Mouse (Mus musculus): ENCODE results near the gene Ifne.
"Not testable (repeated sequence)": the region's sequence is repeated elsewhere in the genome, so short reads cannot be mapped to it uniquely, and the experiment has no call there.

Gene Ifne

DNA sequence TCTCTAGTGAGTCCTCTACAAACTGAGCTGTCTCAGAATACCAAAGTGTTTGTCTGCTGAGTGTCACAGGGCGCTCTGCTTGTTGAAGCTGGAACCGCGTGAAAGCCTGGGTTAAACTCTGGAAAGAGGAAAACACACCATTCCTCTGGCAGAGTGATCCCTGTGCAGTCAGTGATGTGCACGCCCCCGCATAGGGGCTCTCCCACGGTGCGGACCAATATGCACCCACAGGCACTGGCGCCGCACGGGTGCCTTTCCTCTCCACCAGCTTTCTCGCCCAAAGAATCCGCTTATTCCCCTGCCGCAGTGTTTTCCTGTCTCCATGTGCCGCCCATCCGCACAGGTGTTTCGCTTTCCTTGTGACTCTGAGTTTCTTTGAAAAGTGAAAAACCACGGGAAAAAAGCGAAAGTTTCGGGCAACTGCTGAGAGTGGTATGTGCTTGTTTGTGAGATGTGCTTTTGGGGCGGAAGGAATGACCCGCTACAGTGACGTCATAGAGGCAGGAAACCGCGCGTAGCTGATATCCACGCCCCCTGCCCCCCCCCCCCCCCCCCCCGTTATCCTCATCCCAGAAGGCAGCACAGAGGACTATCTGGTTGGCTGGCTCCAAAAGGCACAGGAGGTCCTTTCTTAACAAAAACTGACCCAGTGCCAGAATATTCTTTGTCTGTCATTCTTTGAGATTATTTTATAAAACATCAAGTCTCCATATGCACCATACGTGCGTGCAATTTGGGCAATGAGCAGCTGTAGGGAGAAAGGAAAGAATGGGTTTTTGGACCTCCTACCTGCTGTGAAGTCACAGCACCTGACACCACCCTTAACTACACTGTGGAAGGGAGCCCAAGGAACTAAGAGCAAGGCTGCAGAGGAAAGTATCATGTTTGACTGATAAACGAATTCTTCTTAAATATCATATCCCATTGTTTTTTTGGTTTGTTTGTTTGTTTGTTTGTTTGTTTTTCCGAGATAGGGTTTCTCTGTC lies 11.8 kb downstream of the Ifne start:
- DNase-seq (ENCODE audit: low spot score in 2 of 2) = peak; percentile 34 to 36

DNA sequence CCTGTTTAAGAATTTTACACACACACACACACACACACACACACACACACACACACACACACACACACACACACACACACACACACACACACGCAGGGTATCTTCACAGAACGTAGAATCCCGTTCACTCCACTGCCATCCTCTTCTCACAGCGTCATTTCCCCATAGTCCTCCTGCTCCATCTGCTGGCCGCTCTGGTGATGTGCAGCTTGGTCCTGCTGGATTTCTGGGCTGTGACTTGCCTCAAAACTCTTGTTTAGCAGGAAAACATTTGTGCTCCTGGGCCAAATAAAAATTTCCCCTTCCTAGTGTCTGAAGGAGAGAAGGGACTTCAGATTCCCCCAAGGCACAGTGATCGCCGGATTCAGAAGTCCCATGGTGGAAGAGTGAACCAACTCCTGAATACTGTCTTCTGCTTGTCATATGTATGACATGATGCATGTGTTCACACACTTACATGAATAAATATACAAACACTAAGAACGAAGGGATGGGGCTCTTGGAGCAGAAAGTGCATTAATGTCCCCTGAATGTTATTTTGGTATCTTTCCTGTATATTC lies 12.6 kb downstream of the Ifne start:
- peak; percentile 68 to 83 for DNase-seq (ENCODE audit: low spot score in 2 of 2)

DNA sequence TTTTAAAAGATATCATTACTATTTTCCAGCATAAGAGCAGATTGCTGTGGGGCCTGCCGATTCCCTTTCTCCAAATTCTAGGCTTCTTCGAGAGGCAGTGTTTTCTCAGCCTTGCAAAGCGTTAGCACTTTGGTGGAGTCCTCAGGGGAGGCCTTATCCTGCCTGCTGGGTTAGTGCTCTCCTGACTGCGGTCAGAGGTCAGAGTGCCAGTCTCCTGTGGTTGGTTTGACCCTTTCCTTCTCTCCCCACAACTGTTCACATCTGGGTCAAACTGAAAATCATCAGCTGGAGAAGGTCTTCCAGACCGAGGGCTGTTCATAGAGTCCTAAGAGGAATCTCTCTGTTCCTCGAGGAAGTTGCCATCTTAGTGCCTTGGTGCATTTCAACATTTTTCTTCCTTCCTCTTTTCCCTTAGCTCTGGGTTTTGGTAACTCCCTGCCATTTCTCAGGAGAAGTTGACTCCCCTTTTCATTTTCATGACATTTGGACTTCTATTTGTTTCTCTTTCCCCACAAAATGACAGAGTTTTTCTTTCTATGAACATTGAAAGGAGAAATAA lies 14.9 kb downstream of the Ifne start:
- DNase-seq (ENCODE audit: low spot score in 2 of 2) = no peak

DNA sequence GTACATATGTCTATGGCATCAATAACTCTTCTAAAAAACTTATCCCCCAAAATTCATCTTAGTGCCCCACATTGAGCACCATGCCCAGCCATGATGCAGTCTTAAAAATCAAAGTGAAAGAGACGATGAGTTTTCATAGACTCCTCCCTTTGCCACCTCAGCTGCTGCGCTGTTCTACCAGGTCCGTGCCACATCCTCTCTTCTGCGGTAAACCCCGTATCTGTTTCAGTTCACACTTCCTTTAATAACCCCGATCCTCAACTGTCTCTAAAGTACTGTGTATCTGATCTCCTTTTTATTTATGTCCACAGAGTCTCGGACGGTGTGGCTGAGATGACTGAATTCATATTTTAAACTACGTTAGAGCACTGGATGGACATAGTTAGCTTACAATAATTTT lies 15.4 kb downstream of the Ifne start:
- peak in 1 of 2 experiments; percentile 58 for DNase-seq (ENCODE audit: low spot score in 2 of 2)

DNA sequence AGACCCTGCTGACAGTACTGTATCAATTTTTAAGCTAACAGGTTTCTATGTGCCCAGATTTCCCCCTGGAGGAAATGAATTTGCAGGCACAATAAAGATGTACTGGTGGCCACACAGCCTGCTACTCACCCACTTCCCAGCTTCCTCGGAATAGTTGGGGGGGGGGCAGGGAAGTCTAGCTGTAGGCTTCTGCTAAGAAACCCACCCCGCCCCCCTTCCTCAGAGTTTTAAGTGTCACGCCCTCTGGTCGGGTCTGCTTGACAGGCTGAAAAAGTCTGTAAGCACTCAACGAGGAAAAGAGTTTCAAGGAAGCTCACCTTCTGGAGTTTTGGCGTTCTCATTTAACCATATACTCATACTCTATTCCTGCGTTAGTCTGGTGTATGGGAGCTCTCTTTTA lies 16.7 kb downstream of the Ifne start:
- DNase-seq (ENCODE audit: low spot score in 2 of 2) = no peak

DNA sequence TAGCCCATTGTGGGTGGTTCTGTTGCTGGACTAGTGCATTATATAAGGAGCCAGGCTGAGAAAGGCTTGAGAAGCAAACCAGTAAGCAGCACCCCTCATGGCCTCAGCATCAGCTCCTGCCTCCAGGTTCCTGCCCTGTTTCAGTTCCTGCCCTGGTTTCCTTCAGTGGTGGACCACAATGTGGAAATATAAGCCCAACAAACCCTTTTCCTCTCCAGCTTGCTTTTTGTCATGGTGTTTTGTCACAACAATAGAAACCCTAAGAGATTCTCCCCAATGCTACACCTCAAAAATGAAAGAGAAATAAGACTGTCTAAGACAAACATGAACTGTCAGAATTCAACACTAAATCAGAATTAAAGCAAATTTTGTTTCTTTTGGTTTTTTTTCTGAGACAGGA lies 20.8 kb downstream of the Ifne start:
- DNase-seq (ENCODE audit: low spot score in 2 of 2) = no peak

DNA sequence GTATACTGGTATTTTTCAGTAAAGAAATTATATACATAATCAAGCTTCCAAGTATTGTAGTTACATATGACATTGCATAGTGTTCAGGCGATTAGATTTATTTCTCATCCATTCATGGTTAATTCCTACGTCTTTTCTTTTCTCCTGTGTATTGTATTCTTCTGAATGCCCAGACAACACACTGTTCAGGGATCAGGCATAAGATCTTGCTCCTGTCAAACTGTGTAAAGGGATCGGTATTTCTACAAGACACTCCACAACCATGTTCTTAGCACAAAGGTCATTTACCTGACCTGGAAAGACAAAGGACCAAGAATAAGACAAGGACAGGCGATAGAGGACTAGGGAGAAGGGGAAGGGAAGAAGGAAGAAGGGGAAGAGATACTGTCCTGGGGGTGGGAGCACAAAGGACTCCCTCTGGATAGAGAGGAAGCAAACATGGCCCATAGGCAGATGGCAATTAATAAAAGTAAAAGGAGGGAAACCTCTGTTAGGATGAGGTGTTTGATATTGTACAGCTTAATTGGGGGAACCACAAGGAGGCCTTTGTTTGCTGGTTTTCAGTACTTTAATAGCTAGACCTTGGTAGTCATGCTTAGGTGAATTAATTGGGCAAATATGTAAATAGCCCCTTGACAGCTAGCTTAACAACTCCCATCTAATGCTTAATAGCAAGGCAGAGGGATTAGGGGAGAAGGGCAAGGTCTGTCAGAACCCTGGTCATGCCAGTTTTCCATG lies 28.8 kb downstream of the Ifne start:
- no peak for DNase-seq (ENCODE audit: low spot score in 2 of 2)

DNA sequence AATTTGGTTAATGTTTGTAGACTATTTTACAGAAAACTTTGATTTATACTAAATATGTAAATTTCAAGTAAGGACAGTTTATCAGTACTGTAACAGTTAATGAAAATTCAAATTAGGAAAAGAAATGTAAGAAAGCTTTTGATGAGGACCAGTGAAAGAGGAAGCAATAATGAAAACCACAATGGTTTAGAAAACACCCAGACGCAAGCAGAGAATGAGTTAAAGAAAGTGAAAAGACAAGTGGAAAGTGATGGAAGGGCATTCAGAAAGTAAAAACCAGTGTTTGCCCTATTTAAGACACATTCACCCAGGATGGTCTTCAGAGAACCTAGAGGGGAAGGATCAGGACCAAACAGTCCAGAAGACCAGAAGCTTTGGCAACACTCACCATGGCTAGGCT lies 30.3 kb downstream of the Ifne start, which contains the start of gene Ifna1:
Gene Ifna1 (plus strand): TSS at position 390 of the 400 bp plus-strand sequence.
- DNase-seq (ENCODE audit: low spot score in 2 of 2) = no peak

DNA sequence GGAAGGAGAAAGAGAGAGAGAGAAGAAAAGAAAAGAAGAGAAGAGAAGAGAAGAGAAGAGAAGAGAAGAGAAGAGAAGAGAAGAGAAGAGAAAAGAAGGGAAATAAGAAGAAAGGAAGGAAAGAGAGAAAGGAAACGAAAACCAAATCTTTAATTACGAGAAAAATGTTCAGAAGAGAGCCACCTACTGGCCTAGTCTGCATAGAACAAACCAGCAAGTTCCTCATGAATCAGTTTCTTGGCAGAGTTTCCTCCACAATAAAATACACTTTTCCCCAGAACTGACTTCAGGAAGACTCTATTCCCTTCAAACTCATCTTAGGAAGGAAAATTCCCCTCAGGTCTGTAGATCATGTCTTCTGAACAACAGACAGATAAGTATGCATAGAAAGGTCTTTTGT lies 34.7 kb downstream of the Ifne start:
- DNase-seq (ENCODE audit: low spot score in 2 of 2) = no peak

DNA sequence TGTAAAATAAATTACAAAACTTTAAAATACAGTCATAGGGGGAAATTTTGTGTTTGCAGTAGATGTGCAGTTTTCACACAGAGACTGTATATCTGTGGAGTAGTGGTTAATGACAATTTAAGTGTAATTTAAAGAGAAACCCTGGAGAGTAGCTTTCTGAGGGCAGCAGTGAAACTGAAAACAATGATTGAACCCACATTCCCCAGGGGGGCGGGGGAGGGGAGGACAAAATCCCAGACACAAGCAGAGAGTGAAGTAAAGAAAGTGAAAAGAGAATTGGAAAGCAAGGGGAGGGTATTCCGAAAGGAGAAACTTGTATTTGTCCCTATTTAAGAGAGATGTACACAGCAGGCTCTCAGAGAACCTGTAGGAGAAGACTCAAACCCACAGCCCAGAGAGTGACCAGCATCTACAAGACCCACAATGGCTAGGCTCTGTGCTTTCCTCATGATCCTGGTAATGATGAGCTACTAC lies 38.5 kb downstream of the Ifne start, which contains the start of gene Ifna4:
Gene Ifna4 (plus strand): TSS at position 424 of the 474 bp plus-strand sequence.
- no peak for DNase-seq (ENCODE audit: low spot score in 2 of 2)

DNA sequence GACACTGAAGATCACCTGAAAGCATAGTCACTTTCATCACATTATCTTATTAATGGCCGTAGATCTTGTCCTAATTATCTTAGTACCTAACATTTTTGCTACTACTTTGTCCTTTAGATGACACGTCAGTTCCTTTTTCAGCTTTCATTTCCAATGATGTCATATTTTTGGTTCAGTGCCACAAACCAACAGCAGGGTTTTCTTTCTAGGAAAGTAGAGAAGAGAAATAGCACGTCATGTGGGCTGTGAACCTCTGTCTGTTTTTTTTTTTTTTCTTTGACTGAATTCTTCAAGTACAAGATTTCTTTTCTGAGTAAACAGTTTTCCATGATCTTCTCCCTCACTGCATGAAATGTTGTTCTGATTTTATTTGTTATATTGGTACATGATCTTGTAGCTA lies 39.9 kb downstream of the Ifne start:
- no peak for DNase-seq (ENCODE audit: low spot score in 2 of 2)

DNA sequence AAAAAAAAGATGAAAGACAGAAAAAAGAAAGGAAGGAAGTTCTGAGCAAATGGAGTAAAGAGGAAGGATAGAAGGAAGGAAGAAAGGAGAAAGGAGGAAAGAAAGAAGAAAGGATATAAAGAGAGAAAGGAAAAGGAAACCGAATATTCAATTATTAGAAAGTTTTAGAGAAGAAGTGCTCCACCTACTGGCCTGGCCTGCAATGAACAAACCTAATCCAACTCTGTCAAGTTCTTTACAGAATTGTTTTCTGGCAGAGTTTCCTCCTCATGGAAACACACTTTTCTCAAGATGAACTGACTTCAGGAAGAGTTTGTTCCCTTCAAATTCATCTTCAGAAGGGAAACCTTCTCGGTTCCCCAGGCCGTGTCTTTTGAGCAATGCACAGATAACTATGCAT lies 41.2 kb downstream of the Ifne start:
- peak in 1 of 2 experiments; percentile 22 for DNase-seq (ENCODE audit: low spot score in 2 of 2)

DNA sequence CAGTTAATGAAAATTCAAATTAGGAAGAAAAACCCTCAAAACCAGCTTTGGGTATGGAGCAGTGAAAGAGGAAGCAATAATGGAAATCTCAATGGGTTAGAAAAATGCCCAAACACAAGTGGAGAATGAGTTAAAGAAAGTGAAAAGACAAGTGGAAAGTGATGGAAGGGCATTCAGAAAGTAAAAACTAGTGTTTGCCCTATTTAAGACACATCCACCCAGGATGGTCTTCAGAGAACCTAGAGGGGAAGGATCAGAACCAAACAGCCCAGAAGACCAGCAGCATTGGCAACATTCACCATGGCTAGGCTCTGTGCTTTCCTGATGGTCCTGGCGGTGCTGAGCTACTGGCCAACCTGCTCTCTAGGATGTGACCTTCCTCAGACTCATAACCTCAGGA lies 44.8 kb downstream of the Ifne start, which contains the start of gene Ifna5:
Gene Ifna5 (plus strand): TSS at position 301 of the 400 bp plus-strand sequence.
- DNase-seq (ENCODE audit: low spot score in 2 of 2) = not testable (repeated sequence)

DNA sequence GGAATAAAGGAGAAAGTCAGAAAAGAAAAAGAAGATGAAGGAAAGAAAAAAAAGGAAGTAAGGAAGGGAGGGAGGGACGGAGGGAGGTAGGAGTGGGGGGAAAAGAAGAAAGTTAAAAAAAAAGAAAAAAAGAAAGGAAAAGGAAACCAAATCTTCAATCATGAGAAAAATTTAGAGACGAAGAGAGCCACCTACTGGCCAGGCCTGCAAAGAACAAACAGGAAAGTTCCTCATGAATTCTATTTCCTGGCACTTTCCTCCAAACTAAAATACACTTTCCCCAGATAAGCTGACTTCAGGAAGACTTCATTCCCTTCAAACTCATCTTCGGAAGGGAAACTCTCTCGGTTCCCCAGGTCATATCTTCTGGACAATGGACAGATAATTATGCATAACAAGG lies 49.5 kb downstream of the Ifne start:
- peak in 1 of 2 experiments; percentile 37 for DNase-seq (ENCODE audit: low spot score in 2 of 2)
